Mouse (Mus musculus) subcutaneous adipose tissue, adult 2 months (tissue): ENCODE results near the gene Rhox2h. TPM values are rescaled to one million over a fixed set of nuclear protein-coding genes. Genes with fewer than 3 reads are reported as not detected.

Source experiments
- polyA plus RNA-seq: library from polyadenylated mRNA; depleted of rRNA; stranded (reverse); fragments of >200 nt; gene quantifications from 2 replicates; pipeline ENCODE4 v1.2.3, GENCODE M21; 2012; ENCODE audit warnings: low replicate concordance; rRNA removed

The Rhox2h gene
- polyA plus RNA-seq = not detected in 2 replicates

DNA sequence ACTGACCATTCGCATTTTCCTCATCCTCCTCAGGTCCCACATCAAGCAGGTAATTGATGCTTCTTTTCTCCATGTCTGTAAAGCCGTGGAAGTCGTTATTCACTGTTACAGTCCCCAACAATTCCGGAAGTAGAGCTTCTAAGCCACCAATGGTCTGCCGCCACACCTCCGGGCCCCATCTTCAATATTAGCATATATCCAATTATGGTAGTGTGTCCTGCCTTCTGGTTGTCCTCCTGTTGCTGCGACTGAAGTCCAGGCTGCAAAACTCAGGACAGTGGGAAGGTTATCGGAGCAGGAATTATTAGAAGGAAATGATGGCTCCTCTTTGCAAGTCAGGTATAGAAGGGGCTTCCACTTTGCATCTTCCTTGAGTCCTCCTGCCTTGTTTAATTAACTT lies at the start of gene Rhox2h:
Gene Rhox2h, minus strand, starts transcription at position 101 of the 400 bp plus-strand sequence.

GRCm38 (mm10) chrX:37668664-37669063 lies 4.4 kb downstream of the Rhox2h start, which contains the start of gene Rhox3h:
Gene Rhox3h, minus strand, starts transcription at chrX:37668764.

DNA sequence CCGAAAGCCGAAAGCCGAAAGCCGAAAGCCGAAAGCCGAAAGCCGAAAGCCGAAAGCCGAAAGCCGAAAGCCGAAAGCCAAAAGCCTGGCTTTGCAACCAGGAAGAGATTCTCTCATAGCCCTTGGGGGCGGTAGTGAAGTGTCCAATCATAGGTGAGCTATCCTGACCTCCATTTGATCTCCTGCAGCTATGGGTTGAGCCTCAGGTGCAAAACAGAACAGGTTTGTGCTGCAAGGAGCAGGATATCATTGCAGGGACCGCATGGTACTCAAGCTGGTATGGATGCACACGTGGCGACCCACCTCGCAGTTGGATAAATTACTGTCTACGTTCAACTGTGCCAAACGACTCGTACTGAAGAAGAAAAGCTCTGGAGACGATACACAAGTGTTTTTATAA lies 21.9 kb downstream of the Rhox2h start, which contains the start of gene Rhox4g:
Gene Rhox4g, minus strand, starts transcription at position 101 of the 400 bp plus-strand sequence.

GRCm38 (mm10) chrX:37643370-37643769 lies 29.7 kb downstream of the Rhox2h start, which contains the start of gene Rhox2g:
Gene Rhox2g, minus strand, starts transcription at chrX:37643470.

DNA sequence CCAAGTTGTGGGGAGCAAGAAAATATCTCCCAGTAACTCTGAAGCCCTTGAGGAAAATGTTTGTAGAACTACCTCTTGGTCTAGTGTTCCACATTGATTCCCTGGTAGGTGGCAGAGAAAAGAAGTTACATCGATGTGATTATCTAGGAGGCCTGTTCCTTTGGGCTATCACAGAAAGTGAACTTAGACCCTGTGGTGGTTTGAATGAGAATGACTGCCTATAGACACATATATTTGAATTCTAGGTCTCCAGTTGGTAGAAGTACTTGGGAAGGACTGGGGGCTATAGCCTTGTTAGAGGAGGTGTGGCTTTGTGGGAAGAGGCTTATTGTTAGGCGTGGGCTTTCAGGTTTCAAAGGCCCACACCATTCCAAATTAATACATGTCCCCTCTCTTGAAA lies 44.6 kb downstream of the Rhox2h start, which contains the start of gene Rhox3g:
Gene Rhox3g, minus strand, starts transcription at position 101 of the 400 bp plus-strand sequence.

Other genes starting within 250 kb of the Rhox2h start
- gene Rhox4b, start 240.8 kb downstream of the Rhox2h start, polyA plus RNA-seq = not detected in 2 replicates
- gene Rhox2c, start 219.6 kb downstream of the Rhox2h start, polyA plus RNA-seq = not detected in 2 replicates
- not detected in 2 replicates for gene Rhox3c, start 214.7 kb downstream of the Rhox2h start, polyA plus RNA-seq
- not detected in 2 replicates for gene Rhox4c, start 192.9 kb downstream of the Rhox2h start, polyA plus RNA-seq
- not detected in 2 replicates for gene Rhox2d, start 179.8 kb downstream of the Rhox2h start, polyA plus RNA-seq
- gene Rhox4d, start 158.9 kb downstream of the Rhox2h start, polyA plus RNA-seq = not detected in 2 replicates
- not detected in 2 replicates for gene Rhox2e, start 142.8 kb downstream of the Rhox2h start, polyA plus RNA-seq
- gene Rhox3e, start 131.3 kb downstream of the Rhox2h start, polyA plus RNA-seq = not detected in 2 replicates
- gene Rhox4e, start 115.9 kb downstream of the Rhox2h start, polyA plus RNA-seq = not detected in 2 replicates
- not detected in 2 replicates for gene Rhox2f, start 101.9 kb downstream of the Rhox2h start, polyA plus RNA-seq
- gene Rhox3f, start 92.3 kb downstream of the Rhox2h start, polyA plus RNA-seq = not detected in 2 replicates
- not detected in 2 replicates for gene Rhox4f, start 65.6 kb downstream of the Rhox2h start, polyA plus RNA-seq
- gene Rhox3g, start 44.7 kb downstream of the Rhox2h start, polyA plus RNA-seq = not detected in 2 replicates
- not detected in 2 replicates for gene Rhox2g, start 29.8 kb downstream of the Rhox2h start, polyA plus RNA-seq
- not detected in 2 replicates for gene Rhox4g, start 21.9 kb downstream of the Rhox2h start, polyA plus RNA-seq
- gene Rhox3h, start 4.5 kb downstream of the Rhox2h start, polyA plus RNA-seq = not detected in 2 replicates
- gene Rhox5, start 131.6 kb upstream of the Rhox2h start, polyA plus RNA-seq = not detected in 2 replicates
- not detected in 2 replicates for gene Rhox6, start 153.6 kb upstream of the Rhox2h start, polyA plus RNA-seq
- gene Rhox7a, start 158.4 kb upstream of the Rhox2h start, polyA plus RNA-seq = not detected in 2 replicates
- gene Rhox8, start 205.7 kb upstream of the Rhox2h start, polyA plus RNA-seq = not detected in 2 replicates
- gene Rhox7b, start 224.0 kb upstream of the Rhox2h start, polyA plus RNA-seq = not detected in 2 replicates
- not detected in 2 replicates for gene Rhox9, start 228.5 kb upstream of the Rhox2h start, polyA plus RNA-seq